Mouse (Mus musculus) T-helper 17 cell (primary cell): ENCODE measurements around the gene Pbx3.

Experiments used
- in situ Hi-C, 2 experiments: fragments of 300-600 bp; cut with MboI, MseI; formaldehyde crosslinking; loops; 1 replicate in 1 of 2; 2 replicates in 1 of 2; pipeline ENCODE4 v1.15.1; 2025; ENCODE audit warnings: high pct_unique_total_duplicates in 2 of 2

Pbx3 gene

DNA sequence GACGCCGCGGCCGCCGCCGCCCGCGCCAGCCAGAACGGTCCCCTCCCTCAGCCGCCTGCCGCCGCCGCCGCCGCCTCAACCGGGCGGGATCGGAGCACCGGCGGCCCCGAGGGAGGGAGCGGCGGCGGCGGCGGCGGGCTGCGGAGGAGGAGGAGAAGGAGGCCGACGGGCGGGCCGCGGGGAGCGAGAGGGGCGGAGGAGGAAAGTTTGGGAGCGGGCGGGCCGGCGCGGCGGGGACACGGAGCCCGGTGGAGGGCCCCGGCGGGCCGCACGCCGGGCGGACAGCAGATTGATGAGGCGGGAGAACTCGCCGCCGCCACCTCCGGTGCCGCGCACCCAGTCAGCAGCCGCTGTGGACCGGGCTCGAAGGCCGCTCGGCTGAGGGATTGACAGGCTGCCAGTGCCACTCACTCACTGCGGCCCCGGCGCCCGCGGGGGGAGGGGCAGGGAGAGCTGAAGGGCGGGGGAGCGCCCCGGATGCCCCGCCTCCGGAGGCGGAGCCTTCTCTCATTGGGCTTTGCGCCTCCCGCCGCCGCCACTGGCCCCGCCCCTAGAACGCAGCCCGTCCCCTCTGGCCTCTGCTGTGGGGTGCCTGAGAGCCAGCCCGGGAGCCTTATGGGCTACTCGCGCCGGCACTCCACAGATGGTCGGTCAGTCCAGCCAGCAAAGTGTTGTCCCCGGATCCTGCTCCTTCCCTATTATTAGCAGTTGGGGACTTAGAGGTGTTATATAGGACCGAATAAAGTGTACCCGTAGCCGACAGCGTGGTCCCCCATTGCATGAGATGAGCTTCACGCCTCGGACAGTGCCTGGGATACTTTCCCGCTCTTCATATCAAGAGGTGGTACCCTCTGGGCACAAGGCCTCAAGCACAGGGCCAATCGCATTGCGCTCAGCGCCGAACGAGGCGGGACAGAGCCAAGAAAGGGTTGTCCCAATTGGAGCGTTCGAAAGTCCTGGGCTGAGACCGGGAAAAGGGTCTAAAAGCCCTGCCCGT lies at the start of gene Pbx3:
Gene Pbx3, minus strand, starts transcription at position 838 of the 997 bp plus-strand sequence.
- in situ Hi-C loops: no loop called here

DNA sequence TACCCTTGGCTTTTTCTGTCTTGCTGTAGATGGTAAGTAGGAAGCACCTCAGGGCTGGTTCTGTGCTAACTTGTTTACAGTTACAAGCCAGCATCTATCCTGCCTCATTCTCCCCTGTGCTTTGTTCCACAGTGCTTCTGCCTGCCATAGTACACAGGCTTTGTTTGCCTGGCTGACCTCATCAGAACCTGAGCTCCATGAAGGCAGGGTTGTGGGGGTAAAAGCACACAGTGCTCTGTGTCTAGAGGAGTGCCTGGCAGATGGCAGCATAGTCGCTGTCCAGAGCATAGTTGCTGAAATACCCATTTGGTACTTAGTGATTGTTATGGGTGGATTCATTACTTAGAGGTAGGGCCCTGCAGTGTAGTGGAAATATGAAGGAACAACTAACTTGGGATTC lies 47.3 kb upstream of the Pbx3 start:
- in situ Hi-C loops: loop anchor here in 1 of 2 experiments (25.0 kb wide), 1 partner anchor 467 kb away; no protein-coding TSS in a partner anchor

DNA sequence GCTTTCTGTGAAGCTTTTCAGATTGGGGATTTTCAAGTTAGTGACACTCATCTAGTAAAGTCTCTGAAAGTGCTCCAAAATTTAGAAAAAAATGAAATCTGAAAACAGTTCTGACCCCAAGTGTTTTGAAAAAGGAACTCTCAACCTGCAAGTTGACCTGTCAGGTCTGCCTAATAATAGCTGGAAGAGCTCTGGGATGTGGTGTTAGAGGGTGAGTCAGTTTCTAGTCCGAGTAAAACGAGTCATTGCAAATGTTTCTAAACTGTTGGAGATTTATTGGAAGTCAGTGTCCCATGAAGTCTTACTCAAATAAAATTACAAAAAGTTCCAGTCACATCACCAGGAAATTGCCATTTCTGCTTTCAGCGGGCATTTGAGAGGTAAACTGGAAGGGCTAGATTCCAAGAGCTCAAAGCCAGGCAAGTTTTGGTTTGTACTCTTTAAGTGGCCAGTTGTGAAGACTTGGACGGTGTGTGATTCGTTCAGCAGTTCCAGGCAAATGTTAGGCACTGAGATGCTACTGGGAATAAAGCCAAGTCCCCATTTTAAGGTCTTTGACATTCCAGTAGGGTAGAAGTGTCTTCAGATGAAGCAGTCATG lies 36.9 kb upstream of the Pbx3 start:
- in situ Hi-C loops: loop anchor here in 1 of 2 experiments (25.0 kb wide), 1 partner anchor 477 kb away; no protein-coding TSS in a partner anchor

DNA sequence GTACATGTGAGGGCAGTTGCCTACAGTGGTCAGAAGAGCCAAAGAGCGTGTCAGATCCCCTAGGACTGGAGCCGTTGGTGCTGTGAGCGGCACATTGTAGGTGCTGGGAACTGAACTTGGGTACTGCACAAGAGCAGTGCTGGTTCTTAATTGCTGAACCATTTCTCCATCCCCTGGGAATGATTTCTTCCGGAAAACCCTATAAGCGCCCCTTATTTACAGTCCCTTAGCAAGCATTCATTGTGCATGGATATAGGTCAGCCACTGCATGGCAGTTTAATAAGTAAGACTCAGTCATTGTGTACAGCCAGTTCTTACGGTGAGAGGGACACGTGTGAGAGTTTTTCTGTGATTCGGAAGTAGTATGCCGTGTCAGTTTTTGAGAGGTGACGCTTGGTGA lies 35.4 kb upstream of the Pbx3 start:
- in situ Hi-C loops: loop anchor here in 1 of 2 experiments (25.0 kb wide), 1 partner anchor 479 kb away; no protein-coding TSS in a partner anchor

DNA sequence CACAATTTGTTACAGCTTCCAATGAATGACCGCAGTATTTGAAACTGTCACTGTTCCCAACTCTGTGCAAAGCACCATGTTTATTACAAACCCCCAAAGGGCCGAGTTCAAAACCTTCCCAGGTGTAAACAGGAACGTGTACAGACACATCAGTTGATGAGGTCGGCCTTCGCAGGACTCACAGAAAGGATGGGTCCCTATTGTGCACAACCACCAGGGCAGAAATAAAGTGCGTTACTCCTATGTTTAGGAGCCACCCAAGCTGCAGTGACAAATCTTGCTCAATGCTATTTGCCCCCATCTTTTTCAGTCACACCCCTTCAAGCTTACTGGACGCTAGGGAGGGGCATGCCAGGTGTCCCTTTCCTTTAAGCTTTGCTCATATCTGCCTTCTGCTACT lies 34.7 kb upstream of the Pbx3 start:
- in situ Hi-C loops: loop anchor here in 1 of 2 experiments (25.0 kb wide), 1 partner anchor 480 kb away; no protein-coding TSS in a partner anchor

DNA sequence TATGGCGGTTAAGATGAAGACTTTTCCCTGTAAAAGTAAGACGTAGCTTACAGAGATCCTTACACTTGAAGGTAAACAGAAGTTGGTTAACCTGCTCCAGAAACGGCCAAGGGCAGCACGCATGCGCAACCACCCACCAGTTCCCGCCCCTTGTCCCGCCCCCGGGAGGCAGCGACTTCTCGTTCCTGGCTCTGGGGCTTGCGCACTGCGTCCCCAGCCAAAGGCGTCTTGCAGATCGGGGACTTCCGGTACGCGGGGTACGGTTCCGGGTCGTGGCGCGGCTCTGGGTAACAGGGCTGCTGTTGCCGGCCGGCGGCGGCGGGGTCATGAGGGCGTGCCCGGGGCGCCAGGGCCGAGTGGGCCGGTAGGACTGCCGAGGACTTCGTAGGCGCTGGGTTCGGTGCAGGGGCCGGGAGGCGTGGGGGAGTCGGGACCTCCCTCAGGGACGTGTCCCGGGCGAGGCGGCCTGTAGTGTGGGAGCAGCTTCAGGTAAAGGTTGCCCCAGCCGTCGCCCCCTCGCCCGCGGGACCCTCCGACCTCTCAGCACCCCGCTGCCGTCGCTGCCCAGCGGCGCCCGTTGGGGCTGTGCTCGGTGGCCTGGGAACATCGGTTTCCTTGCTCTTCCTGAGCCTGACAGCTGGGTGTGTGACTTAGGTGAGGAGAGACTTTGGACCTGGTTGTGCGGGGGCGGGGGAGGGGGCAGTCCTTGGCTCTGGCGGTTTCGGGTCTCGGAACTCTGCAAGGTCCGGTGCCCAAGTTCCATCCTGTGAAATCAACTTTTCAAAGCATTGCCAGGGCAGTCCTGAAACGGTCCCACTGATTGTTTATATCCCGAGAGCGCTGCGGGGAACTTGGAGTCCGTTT lies 33.9 kb upstream of the Pbx3 start, which contains the start of gene Mapkap1:
Gene Mapkap1, plus strand, starts transcription at position 171 of the 864 bp plus-strand sequence.
- in situ Hi-C loops: loop anchor here in 1 of 2 experiments (25.0 kb wide), 1 partner anchor 480 kb away; no protein-coding TSS in a partner anchor

DNA sequence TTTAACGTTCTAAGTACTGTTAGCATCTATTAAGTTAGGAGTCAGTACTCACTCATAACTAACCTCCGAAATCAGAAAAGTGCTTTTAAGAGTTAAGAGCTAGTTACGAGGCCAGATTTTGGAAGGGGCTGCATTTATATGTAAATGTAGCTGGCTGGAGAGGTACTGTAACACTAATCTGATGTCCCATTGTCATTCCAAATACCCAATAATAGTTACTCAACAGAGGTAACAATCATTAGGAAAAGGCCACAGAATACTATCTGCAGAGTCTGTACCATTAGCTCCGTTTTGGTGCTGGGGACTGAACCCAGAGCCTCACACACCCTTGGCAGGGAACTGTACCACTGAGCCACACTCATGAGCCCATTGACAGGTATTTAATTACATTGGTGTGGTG lies 26.6 kb upstream of the Pbx3 start:
- in situ Hi-C loops: no loop called here

DNA sequence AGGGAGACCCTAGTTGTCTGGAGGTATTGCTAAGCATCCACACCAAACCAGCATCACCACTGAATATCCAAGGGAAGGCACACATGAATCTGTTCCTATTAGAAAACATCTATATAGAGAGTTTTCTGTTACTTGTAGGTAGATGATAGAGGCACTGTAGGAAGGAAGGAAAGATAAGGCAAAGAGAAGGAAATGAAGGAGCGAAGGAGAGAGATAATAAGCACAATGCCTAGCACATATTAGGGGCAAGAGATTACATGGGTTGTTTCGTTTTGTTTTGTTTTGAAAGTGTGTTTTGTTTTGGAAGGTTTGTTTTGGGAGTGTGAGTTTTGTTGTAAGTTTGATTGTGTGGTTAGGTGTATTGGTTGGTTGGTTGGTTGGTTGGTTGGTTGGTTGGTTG lies 6.0 kb upstream of the Pbx3 start:
- in situ Hi-C loops: no loop called here

DNA sequence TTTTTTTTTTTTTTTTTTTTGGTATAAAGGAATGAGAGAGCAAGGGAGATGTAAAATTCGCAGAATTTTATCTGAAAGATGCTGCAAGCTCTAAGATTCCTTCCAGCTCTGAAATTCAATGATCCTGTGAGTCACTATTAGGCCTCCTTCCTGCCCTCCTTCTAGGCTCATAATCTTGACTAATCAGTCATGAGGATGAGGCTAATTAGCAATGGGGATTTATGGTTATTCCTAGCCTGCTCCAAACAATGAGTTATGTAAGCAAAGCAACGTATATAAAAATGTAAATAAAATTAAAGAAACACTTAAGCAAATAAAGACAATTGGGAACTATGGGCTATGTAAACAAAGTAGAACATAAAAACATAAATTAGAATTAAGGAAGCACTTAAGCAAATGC lies 1.4 kb upstream of the Pbx3 start:
- in situ Hi-C loops: no loop called here

DNA sequence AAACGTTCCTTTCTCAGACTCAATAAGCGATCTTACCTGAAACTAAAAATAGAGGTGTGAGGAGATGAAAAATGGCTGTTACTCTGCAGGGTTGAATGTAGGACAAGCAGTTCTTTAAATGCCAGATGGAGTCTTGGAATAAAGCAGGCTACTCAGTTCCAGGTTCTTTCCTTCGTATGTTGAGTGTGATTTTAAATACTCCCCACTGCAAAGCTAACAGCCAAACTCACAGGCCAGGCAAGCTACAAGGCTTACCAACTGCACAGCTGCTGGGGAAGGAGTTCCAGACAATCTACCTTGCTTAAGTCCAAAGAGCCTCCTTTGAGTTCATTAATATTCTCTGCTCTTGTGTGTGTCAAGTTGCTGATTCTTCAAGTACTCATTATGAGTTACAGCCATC lies 944 bp upstream of the Pbx3 start:
- in situ Hi-C loops: no loop called here

DNA sequence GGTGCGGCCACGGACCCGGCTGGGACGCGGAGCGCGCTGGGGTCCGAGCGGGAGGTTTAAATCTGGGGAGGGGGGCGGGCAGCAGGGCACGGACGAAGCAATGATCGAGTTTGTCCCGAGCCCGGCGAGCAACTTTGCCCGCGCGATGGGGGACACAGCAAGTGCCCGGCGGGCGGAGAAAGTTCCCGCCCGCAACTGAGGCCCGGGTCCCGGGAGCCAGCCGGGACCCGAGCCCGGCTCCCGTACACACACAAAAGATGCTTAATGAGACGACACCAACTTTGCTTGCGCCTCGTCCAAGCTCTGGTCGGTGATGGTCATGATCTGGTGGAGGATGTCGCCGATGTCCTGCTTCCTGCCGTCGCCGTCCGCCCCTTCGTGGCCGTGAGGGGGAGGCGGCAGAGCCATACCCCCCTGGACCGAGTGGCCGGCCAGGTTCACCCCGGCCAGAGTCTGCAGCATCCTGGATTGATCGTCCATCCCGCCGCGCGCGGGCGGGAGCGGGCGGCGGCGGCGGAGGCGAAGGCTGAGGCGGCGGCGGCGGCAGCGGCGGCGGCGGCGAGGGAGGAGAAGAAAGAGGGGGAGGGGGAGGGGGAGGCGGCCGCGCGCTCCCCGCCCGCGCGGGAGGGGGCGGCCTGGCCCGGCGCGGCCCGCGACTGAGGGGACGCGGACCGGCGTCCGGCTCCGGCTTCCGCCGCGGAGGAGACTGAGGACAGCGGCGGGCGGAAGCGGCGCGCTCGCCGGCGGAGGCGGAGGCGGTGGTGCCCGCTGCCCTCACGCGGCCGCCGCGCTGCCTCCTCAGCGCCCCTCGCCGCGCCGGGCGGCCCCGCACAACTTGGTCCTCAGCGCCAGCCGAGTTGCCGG lies 1.3 kb downstream of the Pbx3 start:
- in situ Hi-C loops: no loop called here

DNA sequence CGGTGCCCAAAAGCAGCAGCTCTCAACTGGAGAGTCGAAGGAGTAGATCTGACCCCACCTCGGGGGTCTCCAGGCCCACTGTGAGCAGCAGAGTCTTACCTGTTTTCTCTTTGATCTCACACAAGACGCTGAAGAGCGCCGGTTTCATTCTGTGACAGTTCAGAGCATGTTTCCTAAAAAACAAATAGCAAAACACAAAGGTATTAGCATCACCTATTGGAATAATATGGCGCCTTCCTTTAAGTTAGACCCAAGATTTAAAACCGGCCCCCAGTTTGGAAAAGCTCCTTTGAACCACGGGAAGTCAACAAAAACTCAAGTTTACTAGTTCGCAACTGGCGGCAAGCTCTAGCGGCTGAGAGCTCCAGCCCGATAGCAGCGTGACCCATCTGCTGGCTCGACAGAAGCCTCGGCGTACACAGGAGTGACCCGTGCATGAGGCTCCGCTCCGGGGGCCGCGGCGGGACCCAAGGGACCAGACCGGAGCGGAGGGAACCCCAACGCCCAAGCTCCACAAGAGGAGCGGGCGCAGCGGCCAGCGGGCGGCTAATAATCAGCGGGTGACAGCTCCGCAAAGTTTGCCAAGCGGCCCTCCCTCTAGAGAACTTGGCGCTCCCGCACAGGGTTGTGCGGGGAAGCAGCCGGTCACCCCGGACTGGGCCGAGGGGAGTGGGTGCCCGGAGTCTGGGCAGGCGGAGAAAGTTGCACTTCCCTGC lies 2.1 kb downstream of the Pbx3 start:
- in situ Hi-C loops: no loop called here

DNA sequence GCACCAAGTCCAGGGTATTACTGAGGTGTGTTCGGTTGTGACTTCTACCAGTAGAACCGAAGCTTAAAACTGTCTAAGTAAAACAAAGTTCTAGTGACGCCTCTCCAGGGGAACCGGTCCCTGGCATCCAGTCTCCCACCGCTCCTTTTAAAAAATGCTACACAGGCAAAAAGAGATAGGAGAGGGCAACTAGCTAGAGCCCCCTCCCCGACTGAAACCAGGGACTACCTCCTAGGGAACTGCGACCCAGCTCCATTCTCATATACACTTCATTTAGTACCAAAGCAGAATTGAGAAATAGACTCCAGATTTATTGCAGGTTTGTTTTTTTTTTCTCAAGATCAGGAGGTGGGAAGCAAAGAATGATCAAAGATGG lies 2.6 kb downstream of the Pbx3 start:
- in situ Hi-C loops: no loop called here

DNA sequence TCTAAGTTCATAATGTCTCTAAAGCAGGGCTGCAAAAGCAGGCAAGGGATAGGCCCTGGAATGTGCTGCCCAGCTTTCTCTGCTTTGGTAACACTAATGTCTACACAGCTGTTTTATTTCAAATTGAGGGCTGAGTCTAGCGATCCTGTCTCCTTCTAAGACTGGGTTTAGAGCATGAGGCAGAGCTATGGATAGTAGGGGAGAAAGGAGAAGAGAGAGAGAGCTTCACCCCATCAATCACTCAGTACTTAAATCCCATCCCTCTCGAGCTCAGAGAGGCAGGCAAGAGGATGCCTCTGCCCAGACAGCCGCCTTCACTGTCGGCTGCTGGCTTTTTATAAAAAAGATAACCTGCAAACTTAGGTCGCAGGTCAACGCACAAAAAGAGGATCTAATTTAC lies 4.5 kb downstream of the Pbx3 start:
- in situ Hi-C loops: no loop called here

DNA sequence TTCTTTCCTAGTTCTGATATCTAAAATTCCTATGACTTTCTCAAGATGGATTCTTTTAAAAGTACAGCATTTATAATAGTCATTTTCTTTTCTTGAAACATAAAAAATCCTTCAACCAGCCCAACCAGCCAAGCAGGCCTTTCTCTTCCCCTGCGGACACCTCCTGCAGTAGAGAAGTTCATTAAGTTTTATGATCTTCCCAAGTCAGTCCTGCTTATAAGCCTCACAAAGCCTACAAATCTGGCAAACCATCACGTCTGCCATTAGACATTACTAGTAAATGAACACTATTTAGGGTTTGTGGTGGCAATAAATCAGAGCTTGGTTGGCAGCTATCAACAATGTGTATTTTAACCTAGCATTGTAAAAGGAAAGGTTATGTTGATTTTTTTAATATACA lies 5.9 kb downstream of the Pbx3 start:
- in situ Hi-C loops: no loop called here

DNA sequence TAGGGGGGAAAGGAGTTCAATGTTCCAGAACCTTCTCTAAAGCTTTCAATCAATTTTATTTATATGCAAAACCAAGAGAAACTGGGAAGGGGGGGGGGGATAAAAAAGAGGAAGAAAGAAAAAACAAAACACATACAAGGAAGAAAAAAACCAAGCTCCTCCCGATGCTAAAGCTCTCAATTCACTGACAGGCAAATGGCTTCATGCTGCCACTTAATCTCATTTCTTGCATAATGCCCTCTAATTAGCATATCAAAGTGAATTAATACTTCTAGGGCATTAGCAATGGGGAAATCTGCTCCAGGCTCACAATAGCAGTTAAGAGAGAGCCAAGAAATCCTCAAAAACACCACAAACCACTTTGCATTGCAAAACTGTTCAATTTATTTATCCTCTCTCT lies 9.3 kb downstream of the Pbx3 start:
- in situ Hi-C loops: no loop called here

DNA sequence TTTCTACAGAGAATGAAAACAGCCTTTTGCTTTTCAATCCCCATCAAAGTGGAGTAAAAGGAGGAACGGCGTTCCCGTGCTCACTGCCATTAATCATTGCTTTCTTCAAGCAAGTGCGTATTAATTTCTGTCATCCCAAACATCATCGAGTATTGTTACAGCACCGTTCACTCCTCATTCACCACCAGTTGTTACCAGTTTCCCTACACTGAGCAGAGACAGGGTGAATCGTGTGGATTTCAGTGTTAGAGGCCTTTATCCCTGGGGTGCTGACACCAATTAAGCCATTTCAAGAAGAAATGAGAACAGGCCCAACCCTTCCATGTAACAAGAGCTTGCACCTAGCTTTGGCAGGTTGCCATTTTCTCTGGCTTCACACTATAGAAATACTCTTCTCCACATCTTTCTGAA lies 17.1 kb downstream of the Pbx3 start:
- in situ Hi-C loops: no loop called here

DNA sequence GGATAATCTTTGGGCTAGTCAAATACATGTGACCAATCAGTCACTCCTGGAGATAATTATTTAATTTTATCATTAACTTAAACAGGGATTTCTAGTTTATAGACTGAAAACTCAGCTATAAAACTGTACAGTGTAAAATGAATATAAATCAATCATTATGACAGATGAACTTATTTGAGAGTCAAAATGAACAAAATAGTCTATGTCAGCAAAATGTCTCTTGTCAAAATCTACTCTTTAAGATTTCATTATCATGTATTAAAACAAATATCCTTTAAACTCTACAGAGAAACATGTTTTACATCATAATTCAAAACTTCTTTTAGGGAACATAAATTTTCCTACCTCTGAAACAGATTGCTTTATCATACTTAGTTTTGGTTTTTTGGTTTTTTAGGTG lies 20.9 kb downstream of the Pbx3 start:
- in situ Hi-C loops: no loop called here

DNA sequence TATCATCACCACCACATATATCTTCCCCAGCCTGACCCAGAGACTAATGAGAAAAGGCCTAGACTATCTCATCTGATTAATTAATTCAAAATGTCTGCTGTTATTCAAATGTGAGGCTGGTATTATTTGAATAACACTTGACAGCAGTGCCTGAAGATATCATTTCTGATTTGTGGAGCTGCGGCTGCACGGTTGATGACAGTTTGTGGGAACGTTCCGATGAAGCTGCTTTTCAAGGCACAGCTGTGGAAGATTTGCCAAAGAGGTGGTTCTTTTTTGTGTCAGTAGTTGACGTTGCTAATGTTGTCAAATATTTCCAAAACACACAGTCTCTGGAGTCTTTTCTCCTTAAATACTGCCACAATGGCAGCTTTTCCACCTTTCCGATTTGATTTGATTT lies 25.8 kb downstream of the Pbx3 start:
- in situ Hi-C loops: loop anchor here in 1 of 2 experiments (25.0 kb wide), 1 partner anchor 1285 kb away; no protein-coding TSS in a partner anchor

DNA sequence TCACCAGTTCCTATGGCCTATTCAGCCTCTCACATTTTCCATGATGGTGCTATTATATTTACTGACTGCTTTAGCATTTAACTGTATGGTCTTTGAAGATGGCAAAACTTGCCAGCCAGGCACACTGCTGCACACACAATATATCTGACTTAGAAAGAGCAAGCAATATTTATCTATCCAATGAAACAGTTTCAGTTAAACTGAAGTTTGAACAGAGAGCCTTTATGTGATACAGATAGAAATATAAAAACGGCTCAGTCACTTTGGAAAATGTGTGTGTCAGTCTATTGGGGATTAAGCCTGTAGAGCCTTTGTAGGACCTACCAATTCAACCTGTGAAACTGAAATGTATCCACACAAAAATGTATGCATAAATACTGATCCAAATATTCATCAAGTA lies 74.3 kb downstream of the Pbx3 start:
- in situ Hi-C loops: no loop called here
